In the genomic region with DNA sequence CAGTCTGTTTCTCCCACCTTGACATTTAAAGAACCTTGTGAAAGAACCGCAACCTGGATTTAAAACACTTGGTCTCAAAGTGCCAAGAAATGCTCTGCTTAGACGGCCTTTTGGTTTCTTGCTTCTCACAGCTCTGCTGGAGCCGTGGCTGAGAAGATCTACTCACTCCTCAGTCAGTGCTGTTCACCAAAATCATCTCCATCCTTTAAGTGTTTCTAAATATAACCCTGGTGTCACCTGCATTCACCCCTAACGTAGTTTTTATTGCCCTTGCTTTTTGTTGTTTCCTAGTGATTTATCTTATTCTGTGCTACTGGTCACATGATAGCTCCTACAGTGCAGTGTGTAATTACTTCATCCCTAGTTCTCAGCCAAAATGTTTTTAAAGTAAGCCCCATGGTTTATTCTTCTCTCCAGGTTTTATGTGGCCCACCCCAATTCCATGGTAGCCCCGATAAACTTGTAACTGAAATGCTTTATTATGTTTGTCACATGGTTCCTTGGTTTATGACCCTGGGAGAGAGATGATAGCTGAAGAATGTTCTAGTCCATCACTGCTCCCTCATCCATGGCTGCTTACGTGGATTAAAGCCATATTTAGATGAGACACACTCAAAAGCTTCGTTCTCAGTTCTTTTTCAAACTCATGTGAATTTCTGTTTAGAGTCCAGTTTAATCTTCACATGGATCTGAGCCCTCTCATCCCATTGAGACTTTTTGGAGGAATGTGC, we compare ENCODE assay signal across 19 mouse cellular contexts.
A peak's percentile ranks its signal among the peaks of the same experiment; 100 is the strongest.
DNase-seq lines count a peak whose midpoint lies in the region; ATAC-seq and TF ChIP-seq lines count a peak whose summit lies in the region.
"Had no signal": no experiment of that assay in that cellular context is flagged by ENCODE, and none has a peak within 500 bp of the region (broad histone marks: within the 10 kb centered on the region; RNA-seq: fewer than 3 reads in every experiment).

No protein-coding gene starts in this region.

- in situ Hi-C loops in Patski (cut with MboI; ENCODE audit: low pct_unique_long_range_greater_than_20kb): no loop called here

- no peaks in the 10 kb centered on the region for H3K36me3 ChIP-seq in kidney, embryonic 15.5 days
- peaks cover 7% of the 10 kb centered on the region; the same call in 1 of the 2 replicates for H3K36me3 ChIP-seq in kidney, adult 2 months (ENCODE audit: control insufficient read depth, insufficient read depth, low read length)
- H3K36me3 ChIP-seq in kidney, postnatal 0 days (ENCODE audit: insufficient read depth, low read length): no peaks in the 10 kb centered on the region
- H3K36me3 ChIP-seq: embryonic facial prominence, embryonic 10.5 days; embryonic facial prominence, embryonic 12.5 days; forebrain, embryonic 15.5 days had no signal

- no peak for TF ChIP-seq CTCF in kidney, adult 2 months (conservative IDR thresholded peaks at IDR 0.05; ENCODE audit: insufficient read depth, insufficient read length, low read depth, low read length)
- no peak for TF ChIP-seq CTCF in kidney, postnatal 0 days (IDR thresholded peaks at IDR 0.05; ENCODE audit: low read depth)
- TF ChIP-seq CTCF in Patski (IDR thresholded peaks at IDR 0.05): no peak

- DNase-seq in kidney, adult 2 months: no peak
- peak; percentile 63 for DNase-seq in kidney, postnatal 0 days (ENCODE audit: low spot score)
- no peak for DNase-seq in kidney, adult 8-10 months
- DNase-seq in Patski (ENCODE audit: low read depth, low spot score): peak; percentile 74
- no peak for DNase-seq in gastrocnemius, adult 18-20 months (ENCODE audit: low spot score)
- DNase-seq: adrenal gland, adult 8-10 months; adrenal gland, postnatal 14 days; adrenal gland, postnatal 36 days; cerebellum, adult 11-12 months; cerebellum, adult 2 months; cerebellum, adult 9-10 months; cerebellum, postnatal 10 days; cerebellum, postnatal 25 days had no signal

- H3K4me1 ChIP-seq in kidney, embryonic 15.5 days: peaks cover 7% of the 10 kb centered on the region; the same call in 1 of the 2 replicates
- peaks cover 4% of the 10 kb centered on the region; the same call in 1 of the 2 replicates for H3K4me1 ChIP-seq in kidney, adult 2 months (ENCODE audit: control insufficient read depth, insufficient read depth, low read length)
- H3K4me1 ChIP-seq in kidney, postnatal 0 days (replicated peaks; ENCODE audit: insufficient read depth, low read length): no peaks in the 10 kb centered on the region
- H3K4me1 ChIP-seq: embryonic facial prominence, embryonic 10.5 days; embryonic facial prominence, embryonic 12.5 days; forebrain, embryonic 13.5 days; forebrain, embryonic 15.5 days had no signal

- POLR2A ChIA-PET in Patski (lab: Charles Lee): no interaction called here

- H3K4me3 ChIP-seq in kidney, embryonic 15.5 days (replicated peaks): no peak overlapping the region
- no peak overlapping the region for H3K4me3 ChIP-seq in kidney, adult 2 months (ENCODE audit: insufficient read depth, low read depth, low read length)
- no peak overlapping the region for H3K4me3 ChIP-seq in kidney, postnatal 0 days (replicated peaks; ENCODE audit: low read depth, low read length)
- H3K4me3 ChIP-seq: embryonic facial prominence, embryonic 10.5 days; embryonic facial prominence, embryonic 12.5 days; forebrain, embryonic 13.5 days; forebrain, embryonic 15.5 days had no signal

- no peak overlapping the region for H3K4me2 ChIP-seq in kidney, embryonic 15.5 days
- H3K4me2 ChIP-seq in kidney, postnatal 0 days (ENCODE audit: low read length): no peak overlapping the region
- H3K4me2 ChIP-seq: embryonic facial prominence, embryonic 12.5 days; forebrain, embryonic 13.5 days; forebrain, embryonic 15.5 days had no signal

- WGBS in kidney, embryonic 15.5 days: 38% methylated on average over 7 of the region's 7 CpGs
- WGBS in kidney, adult 2 months: 36% methylated on average over 7 of the region's 7 CpGs
- WGBS in kidney, postnatal 0 days: 29% methylated on average over 7 of the region's 7 CpGs

- ATAC-seq in kidney, embryonic 15.5 days (replicated peaks; ENCODE audit: low FRiP score): peak; percentile 85
- peak; percentile 83 for ATAC-seq in kidney, postnatal 0 days (replicated peaks; ENCODE audit: low FRiP score, low read depth)
- peak; percentile 83 for ATAC-seq in Patski
- ATAC-seq: activated CD4-positive, CD25-positive, alpha-beta regulatory T cell, adult 4 months; forebrain, embryonic 13.5 days; forebrain, embryonic 15.5 days had no signal

- no peak overlapping the region for H3K27ac ChIP-seq in kidney, embryonic 15.5 days
- H3K27ac ChIP-seq in kidney, adult 2 months (ENCODE audit: insufficient read depth, low read depth, low read length): no peak overlapping the region; the same call in 1 of the 2 replicates
- no peak overlapping the region; the same call in 1 of the 2 replicates for H3K27ac ChIP-seq in kidney, postnatal 0 days
- H3K27ac ChIP-seq: embryonic facial prominence, embryonic 10.5 days; embryonic facial prominence, embryonic 12.5 days; forebrain, embryonic 13.5 days; forebrain, embryonic 15.5 days had no signal

- TF ChIP-seq POLR2A in kidney, adult 2 months (IDR thresholded peaks at IDR 0.05; ENCODE audit: low read depth, low read length): no peak

- CTCF ChIA-PET in Patski (lab: Charles Lee): interaction anchor here (1.3 to 2.0 kb wide), 3 partner anchors 10 to 282 kb away, joined by 3 to 4 read pairs (median 3); no protein-coding TSS in a partner anchor

- no peak overlapping the region for H3K9ac ChIP-seq in kidney, embryonic 15.5 days
- no peak overlapping the region for H3K9ac ChIP-seq in kidney, postnatal 0 days (ENCODE audit: low read depth, low read length)
- H3K9ac ChIP-seq: embryonic facial prominence, embryonic 12.5 days; forebrain, embryonic 13.5 days; forebrain, embryonic 15.5 days had no signal

- H3K9me3 ChIP-seq in kidney, embryonic 15.5 days (replicated peaks): no peaks in the 10 kb centered on the region
- no peaks in the 10 kb centered on the region for H3K9me3 ChIP-seq in kidney, postnatal 0 days (replicated peaks; ENCODE audit: low read length)
- H3K9me3 ChIP-seq: embryonic facial prominence, embryonic 10.5 days; embryonic facial prominence, embryonic 12.5 days; forebrain, embryonic 13.5 days; forebrain, embryonic 15.5 days had no signal

- no peaks in the 10 kb centered on the region for H3K27me3 ChIP-seq in kidney, embryonic 15.5 days
- H3K27me3 ChIP-seq in kidney, adult 2 months (replicated peaks; ENCODE audit: control insufficient read depth, insufficient read depth, low read length): no peaks in the 10 kb centered on the region
- H3K27me3 ChIP-seq in kidney, postnatal 0 days (ENCODE audit: insufficient read depth, low read length): no peaks in the 10 kb centered on the region
- no peaks in the 10 kb centered on the region for H3K27me3 ChIP-seq in Patski
- H3K27me3 ChIP-seq: embryonic facial prominence, embryonic 12.5 days; forebrain, embryonic 13.5 days; forebrain, embryonic 15.5 days had no signal

Comparison
In these comparisons a context has a peak if more than half of its experiments do, and no peak if none do; other contexts are left out.
1. DNase-seq: peak in kidney, postnatal 0 days (single experiment) and Patski (single experiment); none in kidney, adult 2 months (single experiment), kidney, adult 8-10 months (0 of 2) and gastrocnemius, adult 18-20 months (single experiment).
2. Peak in every context shown above with its lines, with median percentiles within 50 percentile points of each other: ATAC-seq.